Mouse (Mus musculus) ES-E14 (cell line): ENCODE results near the gene Acadvl.

Experiments used
- CHD2 ChIP-seq: IDR thresholded peaks from 2 replicates; pipeline ENCODE4 v1.6.1; 2014; ENCODE audit warnings: mild to moderate bottlenecking, low read depth, low read length, inconsistent platforms
- HCFC1 ChIP-seq: IDR thresholded peaks from 2 replicates; pipeline ENCODE4 v1.6.1; 2012; ENCODE audit warnings: low read length, inconsistent platforms, borderline replicate concordance; ENCODE audit not compliant: insufficient read depth
- MAFK ChIP-seq: IDR thresholded peaks from 2 replicates; pipeline ENCODE4 v1.6.1; 2014; ENCODE audit warnings: mild to moderate bottlenecking, low read depth, low read length, inconsistent platforms; ENCODE audit not compliant: insufficient read depth
- ZC3H11A ChIP-seq: IDR thresholded peaks from 2 replicates; pipeline ENCODE4 v1.6.1; 2012; ENCODE audit warnings: low read depth, mild to moderate bottlenecking, inconsistent platforms, low read length, borderline replicate concordance
- ZNF384 ChIP-seq: IDR thresholded peaks from 2 replicates; pipeline ENCODE4 v1.6.1; 2012; ENCODE audit warnings: low read depth, low read length, inconsistent platforms

GRCm38 (mm10) chr11:70040184-70040583, 25.0 kb upstream of the Acadvl start:
- no peak for TF ChIP-seq ZC3H11A
- no peak for TF ChIP-seq CHD2
- no peak for TF ChIP-seq MAFK
- TF ChIP-seq ZNF384, result no peak
- no peak for TF ChIP-seq HCFC1
